Mouse (Mus musculus) olfactory bulb, adult 2 months (tissue): ENCODE data around the gene Zfp988.
"Not testable (repeated sequence)": the region's sequence is repeated elsewhere in the genome, so short reads cannot be mapped to it uniquely, and the experiment has no call there.

Source experiments
- CTCF ChIP-seq: fragments of 200-500 bp; IDR thresholded peaks from 2 replicates; pipeline ENCODE4 v1.5.1; 2012; ENCODE audit warnings: low read depth, mild to moderate bottlenecking, low read length, moderate library complexity; ENCODE audit not compliant: insufficient read depth
- POLR2A ChIP-seq: fragments of 200-500 bp; IDR thresholded peaks from 2 replicates; pipeline ENCODE4 v1.6.1; 2012; ENCODE audit warnings: mild to moderate bottlenecking, low read depth, low read length, moderate library complexity; ENCODE audit not compliant: insufficient read depth

DNA sequence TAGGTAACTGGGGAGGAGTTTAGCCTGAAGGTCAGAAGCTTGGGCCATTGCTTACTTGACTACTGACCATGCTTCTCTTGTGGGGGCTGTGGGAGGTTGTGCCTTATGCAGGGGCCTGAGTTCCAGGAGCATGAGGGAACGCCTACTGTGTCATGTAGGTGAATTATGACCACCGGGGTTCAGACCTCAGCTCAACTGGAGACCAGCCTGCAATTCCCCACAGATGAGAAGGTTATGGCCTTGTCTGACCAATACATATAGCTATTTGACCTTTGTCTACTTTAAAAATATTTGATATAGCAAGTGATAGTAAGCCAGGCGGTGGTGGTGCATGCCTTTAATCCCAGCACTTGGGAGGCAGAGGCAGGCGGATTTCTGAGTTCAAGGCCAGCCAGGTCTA, 77.7 kb downstream of the Zfp988 start:
- not testable (repeated sequence) for TF ChIP-seq CTCF, POLR2A
